Mouse (Mus musculus): ENCODE data around the gene Batf. TPM values are rescaled to one million over a fixed set of nuclear protein-coding genes. Genes with fewer than 3 reads are reported as not detected.
"Not testable (repeated sequence)": the region's sequence is repeated elsewhere in the genome, so short reads cannot be mapped to it uniquely, and the experiment has no call there.

Batf gene
- total RNA-seq, 4 experiments from 2014 or later, result 0.38 to 1.1 (median 0.91) TPM

GRCm38 (mm10) chr12:85684411-85685275, 1.8 kb upstream of the Batf start:
- DNase-seq (ENCODE audit: low spot score), result no peak

DNA sequence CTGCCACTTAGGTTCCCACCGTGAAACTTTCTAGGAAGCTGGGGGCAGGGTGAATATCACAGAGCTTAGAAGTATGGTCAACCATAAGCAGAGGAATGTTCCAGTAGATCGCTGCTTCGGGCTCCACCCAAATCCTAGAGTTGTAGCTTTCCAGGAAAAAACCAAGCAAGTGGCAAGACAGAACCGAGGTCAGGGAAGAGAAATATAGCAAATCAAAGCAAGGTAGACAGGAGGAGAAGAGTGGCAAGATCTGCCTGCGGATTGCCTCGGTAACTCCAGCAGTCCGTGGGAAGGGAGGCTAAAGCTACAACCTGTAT, 706 bp downstream of the Batf start:
- DNase-seq (ENCODE audit: low spot score), result no peak

DNA sequence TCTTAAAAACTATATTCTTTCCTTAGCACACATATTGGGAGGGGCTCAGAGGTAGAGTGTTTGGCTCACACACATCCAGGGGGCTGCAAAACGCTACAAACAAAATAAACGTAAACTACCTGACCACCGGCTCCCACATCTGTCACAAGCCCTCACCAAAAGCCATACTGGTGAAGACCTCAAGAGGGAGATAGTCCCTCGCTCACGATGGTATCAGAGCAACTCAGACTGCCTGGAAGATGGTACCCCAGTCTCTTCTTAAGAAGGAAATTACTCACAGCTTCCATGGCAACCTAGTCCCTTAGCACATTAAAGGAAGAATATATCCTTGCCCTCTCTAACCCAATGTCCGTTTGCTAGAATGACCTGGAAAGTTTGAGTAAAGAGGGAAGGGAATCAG, 1.4 kb downstream of the Batf start:
- DNase-seq (ENCODE audit: low spot score), result no peak

GRCm38 (mm10) chr12:85695787-85696186, 9.3 kb downstream of the Batf start:
- no peak for DNase-seq (ENCODE audit: low spot score)

DNA sequence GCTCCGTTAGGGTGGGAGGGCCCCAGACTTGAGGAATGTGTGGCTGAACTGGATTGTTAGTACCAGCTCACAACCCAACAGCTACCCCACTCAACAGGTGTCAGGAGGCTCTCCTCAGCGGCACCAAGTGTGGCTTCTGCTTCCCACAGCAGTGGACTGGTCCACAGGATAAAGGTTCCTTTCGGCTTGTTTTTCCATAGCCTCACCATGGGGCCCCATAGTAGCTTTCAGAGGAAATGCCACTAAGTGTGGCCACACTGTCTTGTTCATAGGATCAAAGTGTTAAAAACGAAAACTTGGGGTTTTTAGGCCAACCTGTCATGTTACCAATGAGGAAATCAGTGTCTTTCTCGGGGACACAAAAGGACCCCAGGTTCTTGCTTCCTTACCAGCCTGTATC, 10.0 kb downstream of the Batf start:
- DNase-seq (ENCODE audit: low spot score), result no peak

DNA sequence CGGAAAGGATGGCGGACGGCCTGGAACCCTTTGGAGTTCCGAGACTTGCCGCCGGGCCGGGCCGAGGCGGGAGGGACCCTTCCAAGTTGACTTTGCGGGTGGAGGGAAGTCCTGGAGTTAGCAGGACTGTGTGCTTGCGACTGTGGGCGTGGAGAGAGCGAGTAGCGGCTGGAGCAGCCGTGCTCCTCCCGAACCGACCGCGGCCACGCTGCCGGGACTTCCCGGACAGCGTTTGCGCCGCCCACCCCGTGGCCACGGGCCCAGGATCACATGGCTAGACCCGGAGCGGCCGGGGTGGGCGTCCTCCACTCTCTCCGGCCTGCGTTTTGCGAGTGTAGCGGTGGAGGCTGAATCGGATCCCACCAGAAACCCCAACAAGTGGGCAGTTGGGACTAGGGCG, 11.7 kb downstream of the Batf start:
- DNase-seq (ENCODE audit: low spot score), result not testable (repeated sequence)

- DNase-seq (ENCODE audit: low spot score), result no peak
These were observed 13.8 kb downstream of the Batf start for GRCm38 (mm10) chr12:85700191-85700841.

- DNase-seq (ENCODE audit: low spot score), result no peak
These were observed 14.4 kb downstream of the Batf start for GRCm38 (mm10) chr12:85700842-85701223.

DNA sequence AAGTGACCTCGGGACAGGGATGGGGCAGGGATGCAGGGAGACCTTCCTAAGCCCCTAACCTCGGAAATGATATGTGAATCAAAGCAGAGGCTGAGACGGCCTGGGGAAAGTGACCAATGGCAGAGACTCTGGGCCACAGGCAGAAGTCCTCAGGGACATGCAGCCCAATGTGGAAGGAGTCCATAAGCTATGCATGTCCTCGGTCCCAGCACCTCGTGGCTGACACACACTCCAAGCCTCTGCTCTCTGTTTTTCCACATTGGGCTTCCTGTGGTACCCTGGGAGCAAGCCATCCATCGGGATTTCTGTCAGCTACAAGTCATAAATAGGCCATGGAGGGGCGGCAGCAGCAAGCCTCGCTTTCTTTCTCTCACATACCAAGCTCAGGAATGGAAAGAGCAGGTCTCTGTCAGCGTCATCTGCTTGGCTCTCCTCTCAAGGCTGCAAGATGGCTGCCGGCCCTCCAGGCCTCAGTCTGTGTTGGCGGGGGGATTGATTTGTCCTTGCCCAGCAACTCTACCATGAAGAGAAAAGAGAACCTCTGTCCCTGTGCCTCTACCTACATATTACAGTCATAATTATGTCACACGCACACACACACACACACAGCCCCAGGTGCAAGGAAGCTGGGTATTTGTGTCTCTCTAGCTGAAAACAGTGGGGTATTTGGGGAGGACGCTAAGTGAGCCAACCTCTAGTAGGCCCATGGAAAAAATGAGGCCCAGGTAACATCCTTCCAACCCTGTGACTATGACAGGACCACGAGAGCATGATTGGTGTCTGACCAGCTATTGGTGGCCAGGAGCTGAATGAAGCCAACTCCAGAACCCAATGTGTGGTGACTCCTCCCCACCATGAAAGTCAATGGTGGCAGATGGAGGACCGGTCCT, 15.9 kb downstream of the Batf start:
- no peak for DNase-seq (ENCODE audit: low spot score)

- no peak for DNase-seq (ENCODE audit: low spot score)
These were observed 17.0 kb downstream of the Batf start for GRCm38 (mm10) chr12:85703507-85703906.

- no peak for DNase-seq (ENCODE audit: low spot score)
These were observed 18.1 kb downstream of the Batf start for GRCm38 (mm10) chr12:85704566-85704965.

DNA sequence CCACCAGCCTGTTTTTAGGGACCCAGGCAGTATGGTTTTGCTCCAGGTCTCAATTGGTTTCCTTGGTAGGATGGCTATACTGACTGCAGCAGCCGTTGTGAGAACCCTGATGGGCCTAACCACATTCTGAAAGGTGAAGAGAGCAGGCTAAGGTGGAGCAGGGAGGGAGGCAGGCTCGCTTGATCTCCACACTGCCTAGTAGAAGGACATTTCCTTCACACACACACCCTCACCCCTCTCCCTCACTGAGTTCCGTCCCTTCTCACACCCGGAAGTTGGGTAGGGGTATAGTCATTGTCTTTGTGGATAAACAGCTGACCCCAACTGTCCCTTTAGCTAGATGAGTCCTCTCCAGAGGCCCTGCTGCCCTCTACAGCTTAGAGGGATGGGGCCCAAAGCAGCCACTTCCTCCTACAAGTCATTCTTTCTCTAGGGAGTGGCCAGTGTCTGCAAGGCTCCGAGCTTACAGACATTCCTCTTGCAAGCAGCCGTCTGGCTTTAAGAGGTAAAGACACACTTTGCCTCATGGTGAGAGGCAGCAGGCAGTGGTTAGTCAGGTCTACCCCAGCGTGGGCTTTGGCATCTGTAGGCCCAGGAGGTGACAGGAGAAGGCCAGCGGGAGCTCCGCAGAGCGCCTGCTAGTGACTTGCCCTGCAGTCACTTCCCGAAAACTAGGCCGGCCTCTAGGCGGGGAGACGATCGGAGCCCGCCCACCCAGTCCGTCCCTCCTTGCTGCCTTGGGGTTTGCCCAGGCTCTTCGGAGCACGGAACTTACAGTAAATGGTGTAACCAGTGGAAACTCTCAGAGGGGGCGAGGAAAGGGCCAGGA, 18.7 kb downstream of the Batf start:
- DNase-seq (ENCODE audit: low spot score), result peak; percentile 87

GRCm38 (mm10) chr12:85705831-85706530, 19.5 kb downstream of the Batf start:
- DNase-seq (ENCODE audit: low spot score), result no peak

DNA sequence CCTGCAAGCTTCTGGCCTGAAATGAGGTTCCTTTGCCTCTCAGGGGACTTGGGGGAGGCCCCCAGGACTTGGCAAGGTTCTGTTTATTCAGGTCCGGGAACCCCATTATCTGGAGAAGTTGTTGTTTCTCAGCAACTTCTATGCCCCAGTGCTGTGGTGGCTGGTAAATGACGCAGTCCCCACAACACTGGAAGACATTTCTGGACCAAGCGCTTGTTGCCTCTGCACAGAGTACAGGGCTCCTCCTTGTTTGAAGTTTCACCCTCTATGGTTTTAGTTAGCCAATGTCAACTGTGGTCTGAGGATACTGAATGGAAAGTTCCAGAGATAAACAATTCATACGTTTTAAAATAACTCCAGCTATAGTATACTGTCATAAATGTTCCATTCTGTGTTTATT, 20.4 kb downstream of the Batf start:
- DNase-seq (ENCODE audit: low spot score), result no peak

- no peak for DNase-seq (ENCODE audit: low spot score)
These were observed 20.9 kb downstream of the Batf start for GRCm38 (mm10) chr12:85707391-85707790.

DNA sequence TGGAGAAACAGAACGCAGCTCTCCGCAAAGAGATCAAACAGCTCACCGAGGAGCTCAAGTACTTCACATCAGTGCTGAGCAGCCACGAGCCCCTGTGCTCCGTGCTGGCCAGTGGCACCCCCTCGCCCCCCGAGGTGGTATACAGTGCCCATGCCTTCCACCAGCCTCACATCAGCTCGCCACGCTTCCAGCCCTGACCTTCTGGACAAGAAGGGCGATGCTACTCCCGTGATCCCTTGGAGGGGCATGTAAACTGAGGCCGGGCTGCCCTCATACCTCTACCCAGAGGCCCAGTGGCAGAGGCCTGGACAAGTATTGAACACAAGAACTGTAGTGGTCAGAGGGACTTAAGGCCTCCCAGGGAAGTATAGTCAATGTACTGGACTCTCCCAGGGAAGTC, 22.1 kb downstream of the Batf start:
- no peak for DNase-seq (ENCODE audit: low spot score)

DNA sequence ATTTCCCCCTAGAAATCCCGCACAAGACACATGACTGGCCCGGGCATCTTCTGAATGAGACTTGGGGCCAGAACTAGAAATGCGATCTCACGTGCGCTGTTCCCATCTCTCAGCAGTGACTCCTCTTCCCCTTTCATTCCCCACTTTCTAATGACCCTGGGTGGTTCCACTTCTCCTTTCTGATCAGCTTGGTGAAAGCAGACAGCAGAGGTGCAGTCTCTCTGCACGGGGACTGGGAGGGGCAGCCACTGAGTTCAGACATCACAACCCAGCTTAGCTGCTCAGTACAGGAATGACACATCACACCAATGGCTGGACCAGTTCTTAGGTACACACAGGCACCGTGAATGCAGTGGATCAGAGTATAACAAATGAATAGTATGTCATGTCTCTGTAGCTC, 24.2 kb downstream of the Batf start:
- no peak for DNase-seq (ENCODE audit: low spot score)

GRCm38 (mm10) chr12:85712587-85712986, 26.1 kb downstream of the Batf start:
- no peak for DNase-seq (ENCODE audit: low spot score)

GRCm38 (mm10) chr12:85714126-85714525, 27.7 kb downstream of the Batf start:
- DNase-seq (ENCODE audit: low spot score), result no peak

DNA sequence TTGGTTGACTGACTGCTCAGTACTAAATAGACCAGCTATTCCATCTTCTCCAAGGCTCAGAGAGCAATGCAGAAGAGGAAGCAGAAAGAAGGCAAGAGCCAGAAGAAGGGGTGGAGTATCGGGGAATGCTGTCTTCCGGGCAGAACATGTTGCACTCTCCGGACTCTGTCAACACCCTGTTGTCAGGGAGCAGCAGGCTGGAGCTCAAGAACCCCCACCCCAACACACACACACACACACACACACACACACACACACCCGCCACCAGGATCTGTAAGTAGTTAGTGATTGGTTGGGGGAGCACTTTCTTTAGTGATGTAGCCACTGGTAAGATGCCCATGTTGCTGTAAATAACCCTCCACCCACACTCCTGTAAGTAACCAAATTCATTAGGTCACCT, 38.8 kb downstream of the Batf start:
- DNase-seq (ENCODE audit: low spot score), result no peak
